Mouse (Mus musculus): ENCODE measurements at regions not wholly inside any gene's neighbourhood (a gene's known extent, or its start where the extent isn't known, plus 50 kb on each side); places are given as distances from the start of the nearest gene placed in this dataset.
A peak's percentile ranks its signal among the peaks of the same experiment; 100 is the strongest.

DNA sequence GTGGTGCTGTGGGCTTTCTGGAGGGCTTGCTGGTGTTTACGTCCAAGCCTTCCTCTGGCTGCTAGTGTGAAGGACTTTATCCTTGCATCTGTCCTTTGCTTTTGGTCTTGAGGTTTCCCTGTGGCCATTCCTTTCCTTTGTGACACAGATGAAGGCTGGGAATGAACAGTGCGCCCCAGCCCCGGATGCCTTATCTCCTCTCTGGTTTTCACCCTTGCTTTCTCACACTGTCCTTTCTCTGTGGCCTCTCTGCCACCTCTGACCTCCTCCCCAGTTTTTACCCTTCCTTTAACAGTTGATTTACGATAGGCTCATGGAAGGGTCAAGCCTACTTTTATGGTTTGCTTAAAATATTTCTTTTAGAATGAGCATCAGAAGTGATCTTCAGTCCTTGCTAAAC lies 53.2 kb downstream of the Gas1 start:
- DNase-seq: no peak

GRCm38 (mm10) chr13:60123174-60123587 lies 54.0 kb downstream of the Gas1 start:
- no peak for DNase-seq

- no peak for DNase-seq
Observed at GRCm38 (mm10) chr13:60122341-60123173, 54.6 kb downstream of the Gas1 start.

DNA sequence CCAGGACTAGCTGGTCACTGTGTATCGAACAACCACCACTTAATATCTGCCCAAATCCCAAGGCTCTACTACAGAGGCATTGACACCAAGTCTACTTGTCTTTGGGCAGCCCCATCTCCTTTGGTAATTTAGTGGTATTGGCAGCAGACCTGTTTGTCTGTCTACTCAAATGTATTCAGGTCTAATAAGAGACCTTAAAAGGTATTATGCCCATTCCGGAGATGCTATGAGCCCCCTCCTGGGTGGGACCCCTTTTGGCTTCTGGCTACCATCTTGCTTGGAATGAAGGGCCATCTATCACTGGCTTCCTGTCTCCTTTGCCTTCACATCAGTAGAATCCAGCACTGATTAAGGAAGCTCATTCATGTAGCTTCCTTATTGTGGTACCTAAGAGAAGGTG lies 65.7 kb downstream of the Gas1 start:
- DNase-seq: no peak

GRCm38 (mm10) chr13:60110079-60110846 lies 66.9 kb downstream of the Gas1 start:
- DNase-seq: peak; percentile 2

DNA sequence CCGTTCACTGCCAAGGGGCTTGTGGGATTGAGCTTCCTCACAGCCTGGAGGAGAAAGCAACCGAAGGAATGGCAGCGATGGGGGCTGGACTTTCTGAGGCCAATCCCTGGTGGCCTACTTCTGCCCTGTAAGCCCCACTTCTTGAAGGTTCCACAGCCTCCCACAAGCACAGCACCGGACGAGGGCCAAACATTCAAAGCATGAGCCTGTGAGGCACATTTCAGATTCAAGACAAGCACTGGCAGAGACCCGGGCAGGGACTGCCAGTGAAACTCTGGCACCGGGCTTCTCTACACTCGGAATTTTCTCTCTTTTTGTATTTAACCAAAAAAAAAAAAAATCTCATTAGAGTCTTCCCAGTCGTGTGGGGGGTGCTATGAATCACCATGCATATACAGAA lies 71.9 kb downstream of the Gas1 start:
- DNase-seq: peak; percentile 12

- DNase-seq: no peak
Observed at GRCm38 (mm10) chr13:60101651-60102050, 75.5 kb downstream of the Gas1 start.

- DNase-seq: no peak
Observed at GRCm38 (mm10) chr13:60100130-60101112, 76.7 kb downstream of the Gas1 start.

GRCm38 (mm10) chr13:60099469-60100129 lies 77.6 kb downstream of the Gas1 start:
- no peak for DNase-seq

- no peak for DNase-seq
Observed at GRCm38 (mm10) chr13:60098394-60098793, 78.8 kb downstream of the Gas1 start.

DNA sequence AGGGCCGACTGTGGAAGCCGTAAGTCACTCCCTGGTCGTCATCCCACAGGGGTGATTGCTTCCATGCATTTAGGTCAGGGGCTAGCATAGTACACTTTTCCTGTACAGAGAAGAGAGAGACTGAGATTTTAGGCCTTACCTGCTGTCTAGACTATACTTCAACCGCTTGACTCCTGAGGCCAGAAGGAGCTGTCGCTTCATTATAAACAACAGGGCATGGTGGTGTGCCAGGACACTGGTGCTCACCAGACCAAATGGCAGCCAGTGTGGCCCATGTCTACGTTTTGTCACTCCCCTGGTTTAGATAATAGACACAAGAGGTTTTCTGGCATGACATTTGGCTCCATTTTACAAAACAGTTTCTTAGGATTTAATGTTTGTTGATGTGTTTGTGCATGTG lies 79.4 kb downstream of the Gas1 start:
- DNase-seq: no peak

DNA sequence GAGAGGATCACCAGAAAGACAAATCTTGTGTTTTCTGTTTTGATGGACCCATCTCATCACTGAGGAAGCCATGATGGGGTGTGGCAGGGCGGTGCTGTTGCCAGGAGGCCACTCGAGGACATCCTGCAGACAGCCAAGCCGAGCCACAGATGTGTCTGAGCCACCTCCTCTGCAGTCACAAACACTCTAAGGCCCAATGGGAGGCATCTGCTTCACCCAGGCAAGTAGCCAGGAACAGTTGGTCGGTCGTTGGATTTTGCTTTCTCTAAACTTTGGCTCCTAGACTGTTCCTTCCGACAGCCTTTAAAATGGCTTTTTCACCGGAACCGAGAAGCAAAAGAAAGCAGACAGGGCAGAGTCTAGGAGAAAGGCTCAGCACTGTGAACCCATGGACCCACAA lies 90.5 kb downstream of the Gas1 start:
- DNase-seq: no peak

DNA sequence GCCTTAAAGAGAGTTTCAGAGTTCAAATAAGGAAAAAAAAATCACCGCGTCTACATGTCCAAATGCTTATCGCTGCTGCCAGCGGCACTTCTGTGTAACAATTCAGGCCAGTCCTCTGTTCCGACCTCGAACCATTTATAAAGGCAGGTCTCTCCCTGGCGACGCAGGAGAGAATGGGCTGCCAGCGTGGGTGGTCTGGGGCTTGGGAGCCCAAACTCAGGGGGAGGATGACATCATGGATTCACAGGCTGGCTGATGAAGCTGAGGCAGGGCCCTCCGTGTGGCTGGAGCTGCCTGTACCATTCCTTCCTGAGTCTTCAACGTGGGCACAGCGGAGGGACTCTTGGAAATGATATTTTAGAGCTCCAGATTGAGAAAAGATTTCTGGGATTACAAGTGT lies 92.2 kb downstream of the Gas1 start:
- no peak for DNase-seq

- DNase-seq: no peak
Observed at GRCm38 (mm10) chr13:60084290-60084689, 92.9 kb downstream of the Gas1 start.

DNA sequence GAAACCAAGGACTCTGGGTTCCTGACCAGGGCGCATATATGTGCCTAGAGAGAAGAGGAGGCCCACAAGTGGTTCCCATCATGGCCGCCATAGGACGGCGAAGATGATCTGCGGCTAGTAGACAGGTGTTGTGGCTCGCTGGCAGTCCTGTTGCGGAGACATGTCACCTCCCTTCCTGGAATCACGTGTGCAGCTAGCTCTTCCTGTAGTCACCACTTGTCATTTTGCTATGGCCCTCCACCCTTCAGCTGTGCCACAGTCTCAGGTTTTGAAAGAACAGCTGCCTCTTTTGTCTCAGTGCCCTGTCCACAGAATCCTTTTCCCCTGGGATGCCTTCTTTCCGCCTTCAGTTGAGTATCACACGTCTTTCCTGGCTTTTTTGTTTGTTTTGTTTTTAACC lies 97.1 kb downstream of the Gas1 start:
- DNase-seq: no peak

GRCm38 (mm10) chr13:60078331-60079050 lies 98.7 kb downstream of the Gas1 start:
- no peak for DNase-seq

GRCm38 (mm10) chr13:60076147-60076800 lies 100.9 kb downstream of the Gas1 start:
- DNase-seq: no peak

DNA sequence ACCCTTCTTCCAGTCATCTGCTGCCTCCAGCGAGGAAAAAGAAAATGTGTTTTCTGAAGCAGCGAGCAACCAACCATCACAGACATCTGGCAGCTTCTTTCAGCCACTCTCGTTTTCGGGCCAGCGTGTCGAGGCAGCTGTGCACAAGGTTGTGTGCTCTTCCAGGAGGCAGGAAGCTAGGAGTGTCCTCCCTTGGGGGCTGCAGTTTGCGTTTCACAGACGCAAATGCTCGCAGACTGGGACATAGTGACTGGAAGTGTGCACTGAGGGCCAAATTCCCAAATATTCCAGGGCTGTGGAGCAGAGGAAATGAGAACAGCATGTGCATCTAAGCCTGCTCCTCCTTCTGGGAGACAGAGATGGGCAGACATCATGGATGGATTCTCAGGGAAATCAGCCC lies 105.6 kb downstream of the Gas1 start:
- DNase-seq: no peak

DNA sequence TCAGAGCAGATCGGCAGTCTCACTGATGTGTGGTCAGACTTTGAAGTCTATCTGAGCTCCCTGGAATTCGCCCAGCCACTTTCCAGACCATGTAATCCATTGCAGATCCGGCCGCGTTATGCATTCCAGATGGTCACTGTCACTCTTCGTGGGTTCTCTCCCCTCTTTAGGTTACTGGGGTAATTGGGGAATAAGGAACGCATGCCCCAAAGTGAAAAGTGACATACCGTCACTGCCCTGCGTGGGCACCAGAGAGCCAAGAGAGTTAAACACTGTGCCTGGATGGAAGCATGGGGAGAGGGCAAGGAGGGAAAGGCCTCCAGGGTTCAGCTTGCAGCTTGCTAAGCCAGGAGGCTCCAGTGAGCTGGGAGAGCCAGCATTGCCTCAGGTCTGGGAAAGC lies 108.0 kb downstream of the Gas1 start:
- no peak for DNase-seq

DNA sequence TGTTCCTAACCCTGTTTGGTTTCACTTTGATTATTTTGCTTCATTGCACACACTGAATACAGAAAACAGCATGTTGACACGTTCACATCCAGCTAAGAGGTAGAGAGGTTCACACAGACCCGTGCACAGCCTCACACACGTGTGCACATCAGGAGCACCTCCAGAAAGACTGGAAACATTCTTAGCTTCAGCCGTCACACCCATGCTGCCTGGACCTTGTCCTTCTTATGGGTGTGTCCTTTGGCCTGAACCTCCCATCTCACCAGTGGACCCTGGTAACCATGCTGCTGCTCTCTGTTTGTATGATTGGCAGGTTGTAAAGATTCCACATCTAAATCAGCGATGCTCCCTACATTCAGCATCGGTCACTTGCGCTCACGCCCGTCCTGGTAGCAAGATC lies 109.8 kb downstream of the Gas1 start:
- DNase-seq: no peak

- DNase-seq: no peak
Observed at GRCm38 (mm10) chr13:60061589-60061988, 115.6 kb downstream of the Gas1 start.
